Comparison of ENCODE assay signal across 19 mouse cellular contexts in the genomic region with DNA sequence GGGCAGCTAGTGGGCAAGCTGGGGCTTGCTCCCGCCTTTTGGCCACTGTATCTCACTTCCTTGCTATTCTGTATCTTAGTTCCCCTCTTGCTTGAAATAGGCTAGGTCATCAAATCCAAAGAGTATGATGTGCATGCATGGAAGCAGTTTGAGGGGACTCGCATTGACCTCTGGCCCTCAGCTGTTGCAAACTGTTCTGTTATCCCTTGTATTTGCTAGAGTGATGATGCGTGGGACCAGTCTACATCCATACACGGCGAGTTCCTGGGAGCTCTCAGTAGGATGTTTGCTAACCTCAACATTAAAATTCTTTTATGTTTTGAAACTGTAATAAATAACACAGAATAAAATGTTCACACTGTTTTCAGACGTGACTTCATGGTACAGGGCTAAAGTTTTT. TPM values are rescaled to one million over a fixed set of nuclear protein-coding genes. Genes with fewer than 3 reads are reported as not detected.
DNase-seq lines count a peak whose midpoint lies in the region; ATAC-seq and TF ChIP-seq lines count a peak whose summit lies in the region.
"Had no signal": no experiment of that assay in that cellular context is flagged by ENCODE, and none has a peak within 500 bp of the region (broad histone marks: within the 10 kb centered on the region; RNA-seq: fewer than 3 reads in every experiment).

No protein-coding gene starts in this region.

- TF ChIP-seq EP300 in stomach, postnatal 0 days (optimal IDR thresholded peaks at IDR 0.05), result no peak

- H3K9ac ChIP-seq in kidney, embryonic 15.5 days, result no peak overlapping the region
- no peak overlapping the region for H3K9ac ChIP-seq in kidney, embryonic 14.5 days (ENCODE audit: low read depth, low read length)
- H3K9ac ChIP-seq in midbrain, embryonic 11.5 days (ENCODE audit: low read length), result no peak overlapping the region
- H3K9ac ChIP-seq in midbrain, embryonic 15.5 days, result no peak overlapping the region
- H3K9ac ChIP-seq in stomach, postnatal 0 days (ENCODE audit: low read length), result no peak overlapping the region
- H3K9ac ChIP-seq: forebrain, embryonic 13.5 days; hindbrain, embryonic 13.5 days; midbrain, embryonic 12.5 days; neural tube, embryonic 15.5 days had no signal

- H3K36me3 ChIP-seq in kidney, embryonic 15.5 days, result no peaks in the 10 kb centered on the region
- H3K36me3 ChIP-seq in kidney, embryonic 14.5 days (ENCODE audit: control insufficient read depth, insufficient read depth, low read length), result no peaks in the 10 kb centered on the region
- H3K36me3 ChIP-seq in midbrain, embryonic 11.5 days (ENCODE audit: control insufficient read depth, insufficient read depth, low read length), result no peaks in the 10 kb centered on the region
- no peaks in the 10 kb centered on the region for H3K36me3 ChIP-seq in midbrain, embryonic 15.5 days (replicated peaks)
- H3K36me3 ChIP-seq in stomach, postnatal 0 days (ENCODE audit: control insufficient read depth, insufficient read depth, low read length), result no peaks in the 10 kb centered on the region
- H3K36me3 ChIP-seq: midbrain, embryonic 12.5 days had no signal

- H3K4me1 ChIP-seq in kidney, embryonic 15.5 days, result peaks cover 32% of the 10 kb centered on the region
- peaks cover 21% of the 10 kb centered on the region for H3K4me1 ChIP-seq in kidney, embryonic 14.5 days (ENCODE audit: control insufficient read depth, insufficient read depth, low read length)
- peaks cover 2% of the 10 kb centered on the region; the same call in 1 of the 2 replicates for H3K4me1 ChIP-seq in midbrain, embryonic 11.5 days (ENCODE audit: control insufficient read depth, insufficient read depth, low read length)
- H3K4me1 ChIP-seq in midbrain, embryonic 15.5 days, result 0 out of 2 replicates have a peak, but pooled peaks cover 4% of the 10 kb centered on the region
- 0 out of 2 replicates have a peak, but pooled peaks cover 2% of the 10 kb centered on the region for H3K4me1 ChIP-seq in stomach, postnatal 0 days (replicated peaks; ENCODE audit: control insufficient read depth, insufficient read depth)

- H3K27me3 ChIP-seq in kidney, embryonic 15.5 days, result no peaks in the 10 kb centered on the region
- H3K27me3 ChIP-seq in kidney, embryonic 14.5 days (ENCODE audit: control insufficient read depth, insufficient read depth, low read length), result no peaks in the 10 kb centered on the region
- no peaks in the 10 kb centered on the region for H3K27me3 ChIP-seq in midbrain, embryonic 11.5 days (ENCODE audit: control insufficient read depth, insufficient read depth, low read length)
- no peaks in the 10 kb centered on the region for H3K27me3 ChIP-seq in midbrain, embryonic 15.5 days (replicated peaks)
- no peaks in the 10 kb centered on the region for H3K27me3 ChIP-seq in stomach, postnatal 0 days (ENCODE audit: control insufficient read depth, insufficient read depth, low read length)
- H3K27me3 ChIP-seq: forebrain, embryonic 13.5 days; hindbrain, embryonic 13.5 days; midbrain, embryonic 12.5 days; neural tube, embryonic 15.5 days had no signal

- TF ChIP-seq CTCF in stomach, postnatal 0 days (IDR thresholded peaks at IDR 0.05; ENCODE audit: low read depth), result no peak

- ATAC-seq in kidney, embryonic 15.5 days (replicated peaks; ENCODE audit: low FRiP score), result no peak; the same call in 1 of the 2 replicates
- ATAC-seq in kidney, embryonic 14.5 days (ENCODE audit: low FRiP score, low TSS enrichment), result no peak
- no peak for ATAC-seq in midbrain, embryonic 11.5 days (ENCODE audit: low FRiP score)
- no peak for ATAC-seq in midbrain, embryonic 15.5 days (replicated peaks)
- no peak for ATAC-seq in stomach, postnatal 0 days (ENCODE audit: low FRiP score, low TSS enrichment)
- ATAC-seq: forebrain, embryonic 13.5 days had no signal

- H3K27ac ChIP-seq in kidney, embryonic 15.5 days, result 0 out of 2 replicates have a peak overlapping the region, but pooled peaks have one; percentile 27
- no peak overlapping the region for H3K27ac ChIP-seq in kidney, embryonic 14.5 days (ENCODE audit: low read depth, low read length)
- H3K27ac ChIP-seq in midbrain, embryonic 11.5 days (ENCODE audit: low read depth, low read length), result no peak overlapping the region
- H3K27ac ChIP-seq in midbrain, embryonic 15.5 days, result no peak overlapping the region
- 0 out of 2 replicates have a peak overlapping the region, but pooled peaks have one; percentile 8 for H3K27ac ChIP-seq in stomach, postnatal 0 days (replicated peaks)
- H3K27ac ChIP-seq: forebrain, embryonic 13.5 days; hindbrain, embryonic 13.5 days; kidney, postnatal 0 days; layer of hippocampus, adult 2 months; limb, embryonic 10.5 days; midbrain, embryonic 12.5 days; neural tube, embryonic 15.5 days had no signal

- WGBS in kidney, embryonic 15.5 days, result 83% methylated on average over 6 of the region's 6 CpGs
- 84% methylated on average over 6 of the region's 6 CpGs for WGBS in kidney, embryonic 14.5 days
- WGBS in midbrain, embryonic 11.5 days, result 91% methylated on average over 6 of the region's 6 CpGs
- 89% methylated on average over 6 of the region's 6 CpGs for WGBS in midbrain, embryonic 15.5 days
- 72% methylated on average over 6 of the region's 6 CpGs for WGBS in stomach, postnatal 0 days

- no peaks in the 10 kb centered on the region for H3K9me3 ChIP-seq in kidney, embryonic 15.5 days (replicated peaks)
- no peaks in the 10 kb centered on the region for H3K9me3 ChIP-seq in kidney, embryonic 14.5 days (ENCODE audit: control insufficient read depth, low read length)
- no peaks in the 10 kb centered on the region for H3K9me3 ChIP-seq in midbrain, embryonic 11.5 days (ENCODE audit: control insufficient read depth, low read length)
- no peaks in the 10 kb centered on the region for H3K9me3 ChIP-seq in midbrain, embryonic 15.5 days
- H3K9me3 ChIP-seq in stomach, postnatal 0 days (ENCODE audit: control insufficient read depth, low read length), result no peaks in the 10 kb centered on the region
- H3K9me3 ChIP-seq: forebrain, embryonic 13.5 days; hindbrain, embryonic 13.5 days; limb, embryonic 10.5 days; midbrain, embryonic 12.5 days had no signal

- DNase-seq in heart, adult 11 months, result peak; percentile 83
- no peak for DNase-seq in heart, adult 18-20 months
- peak; percentile 68 for DNase-seq in midbrain, embryonic 11.5 days (ENCODE audit: low spot score, missing footprints)
- no peak for DNase-seq in stomach, postnatal 0 days (ENCODE audit: low spot score)
- no peak for DNase-seq in gastrocnemius, postnatal 4 days (ENCODE audit: low spot score in 2 of 2)
- DNase-seq: adrenal gland, adult 8-10 months; cerebellum, adult 11-12 months; cerebellum, postnatal 36 days; gastrocnemius, postnatal 36 days had no signal

- H3K4me3 ChIP-seq in kidney, embryonic 15.5 days (replicated peaks), result no peak overlapping the region
- H3K4me3 ChIP-seq in kidney, embryonic 14.5 days (ENCODE audit: low read length), result no peak overlapping the region
- no peak overlapping the region for H3K4me3 ChIP-seq in midbrain, embryonic 11.5 days (ENCODE audit: low read depth, low read length)
- H3K4me3 ChIP-seq in midbrain, embryonic 15.5 days, result no peak overlapping the region
- no peak overlapping the region for H3K4me3 ChIP-seq in stomach, postnatal 0 days (ENCODE audit: low read depth, low read length)
- H3K4me3 ChIP-seq: forebrain, embryonic 13.5 days; hindbrain, embryonic 13.5 days; layer of hippocampus, adult 2 months; limb, embryonic 10.5 days; midbrain, embryonic 12.5 days; neural tube, embryonic 15.5 days had no signal

- no peak overlapping the region for H3K4me2 ChIP-seq in kidney, embryonic 15.5 days
- no peak overlapping the region for H3K4me2 ChIP-seq in kidney, embryonic 14.5 days (replicated peaks; ENCODE audit: low read depth, low read length)
- H3K4me2 ChIP-seq in midbrain, embryonic 11.5 days, result no peak overlapping the region
- no peak overlapping the region for H3K4me2 ChIP-seq in midbrain, embryonic 15.5 days
- no peak overlapping the region for H3K4me2 ChIP-seq in stomach, postnatal 0 days (replicated peaks; ENCODE audit: low read depth)
- H3K4me2 ChIP-seq: forebrain, embryonic 13.5 days; hindbrain, embryonic 13.5 days; midbrain, embryonic 12.5 days; neural tube, embryonic 15.5 days had no signal

RNA-seq across cellular contexts. Expression of gene Cers6, which starts 13.3 kb away (rescaled TPM):
- total RNA-seq in heart, adult 18-20 months (2021), result 10 to 100 TPM in 1 of 2 experiments, 1 to 10 TPM in 1; 7.9 to 11.4 TPM
- 33.0 and 36.8 TPM in 2 replicates for polyA plus RNA-seq in kidney, embryonic 15.5 days (2015; fragmentation: Nextera tagmentation; extraction: Ambion mirVana)
- polyA plus RNA-seq in kidney, embryonic 14.5 days (2014; fragmentation: Nextera tagmentation; extraction: Ambion mirVana), result 34.0 and 46.7 TPM in 2 replicates
- 32.1 and 34.0 TPM in 2 replicates for polyA plus RNA-seq in midbrain, embryonic 11.5 days (2014; fragmentation: Nextera tagmentation; extraction: Ambion mirVana)
- polyA plus RNA-seq in midbrain, embryonic 15.5 days (2015; fragmentation: Nextera tagmentation; extraction: Ambion mirVana), result 62.4 and 70.7 TPM in 2 replicates
- 8.0 and 8.6 TPM in 2 replicates for polyA plus RNA-seq in stomach, postnatal 0 days (2015; fragmentation: Nextera tagmentation; extraction: Ambion mirVana)
- 10 to 100 TPM; 11.4 to 11.7 TPM for total RNA-seq in gastrocnemius, postnatal 4 days (2021)

Comparison
In these comparisons a context has a peak if more than half of its experiments do, and no peak if none do; other contexts are left out.
1. DNase-seq: peak in heart, adult 11 months (single experiment) and midbrain, embryonic 11.5 days (single experiment); none in heart, adult 18-20 months (0 of 2), stomach, postnatal 0 days (single experiment) and gastrocnemius, postnatal 4 days (0 of 2).
2. H3K27ac ChIP-seq: peak in kidney, embryonic 15.5 days (single experiment) and stomach, postnatal 0 days (single experiment); none in kidney, embryonic 14.5 days (single experiment), midbrain, embryonic 11.5 days (single experiment) and midbrain, embryonic 15.5 days (single experiment).